Mouse (Mus musculus) kidney, adult 2 months (tissue): ENCODE data around the gene Atg5.

Experiments used
- CTCF ChIP-seq: fragments of 200-500 bp; conservative IDR thresholded peaks from 2 replicates; pipeline ENCODE4 v1.5.1; 2011; ENCODE audit warnings: low read depth, mild to moderate bottlenecking, control low read depth, low read length, moderate library complexity, mixed read lengths; ENCODE audit not compliant: insufficient read depth, insufficient read length
- POLR2A ChIP-seq: fragments of 200-500 bp; IDR thresholded peaks from one replicate; pipeline ENCODE4 v1.6.1; 2011; ENCODE audit warnings: low read depth, low read length, control low read depth

GRCm38 (mm10) chr10:44388706-44389233, 120.6 kb downstream of the Atg5 start:
- TF ChIP-seq POLR2A (no peak), CTCF (no peak)
